In genomic region chr4:43442456-43443361, GRCm38 (mm10) we compare ENCODE assay signal across 8 mouse cellular contexts. TPM values are rescaled to one million over a fixed set of nuclear protein-coding genes. Genes with fewer than 3 reads are reported as not detected.
DNase-seq lines count a peak whose midpoint lies in the region; ATAC-seq and TF ChIP-seq lines count a peak whose summit lies in the region.

No protein-coding gene starts in this region.

- peak; percentile 87 for DNase-seq in Muller cell, postnatal 12 days (ENCODE audit: inconsistent ontology term)
- DNase-seq in cerebellum, adult 2 months = peak; percentile 77 to 81
- peak; percentile 81 for DNase-seq in forebrain, postnatal 0 days
- DNase-seq in hindbrain, embryonic 14.5 days (ENCODE audit: low spot score) = peak; percentile 74
- DNase-seq in left cerebral cortex, adult 18-20 months (ENCODE audit: low spot score in 2 of 2) = peak; percentile 68 to 77
- peak; percentile 81 to 91 for DNase-seq in lung, postnatal 4 days
- peak; percentile 65 to 75 for DNase-seq in right cerebral cortex, adult 2 months (ENCODE audit: low spot score in 2 of 2)
- DNase-seq in urinary bladder, postnatal 36 days (ENCODE audit: low spot score in 2 of 2) = peak; percentile 70 to 76

- peak overlapping the region; percentile 86 for H3K4me3 ChIP-seq in cerebellum, adult 2 months (replicated peaks; ENCODE audit: insufficient read depth, low read depth, low read length)
- peak overlapping the region; percentile 88 for H3K4me3 ChIP-seq in forebrain, postnatal 0 days (ENCODE audit: low read depth, low read length)
- peak overlapping the region; percentile 97 for H3K4me3 ChIP-seq in hindbrain, embryonic 14.5 days (replicated peaks; ENCODE audit: low read length)

- H3K36me3 ChIP-seq in forebrain, postnatal 0 days (ENCODE audit: insufficient read depth) = peaks cover 23% of the 10 kb centered on the region
- peaks cover 29% of the 10 kb centered on the region for H3K36me3 ChIP-seq in hindbrain, embryonic 14.5 days (replicated peaks; ENCODE audit: control insufficient read depth, insufficient read depth)

- no peaks in the 10 kb centered on the region for H3K9me3 ChIP-seq in forebrain, postnatal 0 days (ENCODE audit: low read length)
- H3K9me3 ChIP-seq in hindbrain, embryonic 14.5 days (ENCODE audit: control insufficient read depth, low read length) = no peaks in the 10 kb centered on the region

- ATAC-seq in forebrain, postnatal 0 days = peak; percentile 72
- peak; percentile 74 for ATAC-seq in hindbrain, embryonic 14.5 days (ENCODE audit: low FRiP score)

- peak overlapping the region; percentile 85 for H3K27ac ChIP-seq in cerebellum, adult 2 months (ENCODE audit: insufficient read depth, low read length)
- peak overlapping the region; percentile 91 for H3K27ac ChIP-seq in forebrain, postnatal 0 days (ENCODE audit: low read depth, low read length)
- H3K27ac ChIP-seq in hindbrain, embryonic 14.5 days = peak overlapping the region; percentile 98

- H3K9ac ChIP-seq in forebrain, postnatal 0 days = peak overlapping the region; percentile 87
- peak overlapping the region; percentile 98 for H3K9ac ChIP-seq in hindbrain, embryonic 14.5 days

- H3K27me3 ChIP-seq in cerebellum, adult 2 months (ENCODE audit: control insufficient read depth, insufficient read depth, low read length) = no peaks in the 10 kb centered on the region
- no peaks in the 10 kb centered on the region for H3K27me3 ChIP-seq in forebrain, postnatal 0 days (ENCODE audit: insufficient read depth, low read length)
- no peaks in the 10 kb centered on the region for H3K27me3 ChIP-seq in hindbrain, embryonic 14.5 days (ENCODE audit: control insufficient read depth, insufficient read depth, low read length)

- no peak for TF ChIP-seq POLR2A in cerebellum, adult 2 months (IDR thresholded peaks at IDR 0.05; ENCODE audit: borderline replicate concordance, insufficient read depth, low read length)

- no peak for TF ChIP-seq CTCF in cerebellum, adult 2 months (IDR thresholded peaks at IDR 0.05; ENCODE audit: borderline replicate concordance, insufficient read depth, low read depth, low read length)
- no peak for TF ChIP-seq CTCF in forebrain, postnatal 0 days (IDR thresholded peaks at IDR 0.05; ENCODE audit: low read depth)

- H3K4me2 ChIP-seq in forebrain, postnatal 0 days (ENCODE audit: low read depth) = peak overlapping the region; percentile 82
- H3K4me2 ChIP-seq in hindbrain, embryonic 14.5 days (replicated peaks) = peak overlapping the region; percentile 96

- H3K4me1 ChIP-seq in cerebellum, adult 2 months (ENCODE audit: control insufficient read depth, insufficient read depth, low read length) = peaks cover 4% of the 10 kb centered on the region; the same call in 1 of the 2 replicates
- peaks cover 7% of the 10 kb centered on the region for H3K4me1 ChIP-seq in forebrain, postnatal 0 days (ENCODE audit: insufficient read depth)
- peaks cover 12% of the 10 kb centered on the region for H3K4me1 ChIP-seq in hindbrain, embryonic 14.5 days (replicated peaks; ENCODE audit: control insufficient read depth, insufficient read depth, low read length)

- WGBS in cerebellum, adult 2 months = under 1% methylated on average over 88 of the region's 88 CpGs
- WGBS in forebrain, postnatal 0 days = 1% methylated on average over 79 of the region's 88 CpGs
- under 1% methylated on average over 67 of the region's 88 CpGs for WGBS in hindbrain, embryonic 14.5 days

RNA-seq across cellular contexts. Expression of gene Tesk1, which starts 1.0 kb away (rescaled TPM):
- 51.2 and 56.3 TPM in 2 replicates for polyA plus RNA-seq in cerebellum, adult 2 months (2012; rRNA removed)
- 101 and 124 TPM in 2 replicates for total RNA-seq in forebrain, postnatal 0 days (2014; rRNA removed)
- polyA plus RNA-seq in forebrain, postnatal 0 days (2015; fragmentation: Nextera tagmentation; extraction: Ambion mirVana) = 14.8 and 15.4 TPM in 2 replicates
- 21.8 and 22.6 TPM in 2 replicates for polyA plus RNA-seq in hindbrain, embryonic 14.5 days (2014; fragmentation: Nextera tagmentation; extraction: Ambion mirVana)
- total RNA-seq in left cerebral cortex, adult 18-20 months (2021) = 10 to 100 TPM; 90.6 to 96.5 TPM

RNA-seq across cellular contexts. Expression of gene Cd72, which starts 11.7 kb away (rescaled TPM):
- 0.74 and 0.84 TPM in 2 replicates for polyA plus RNA-seq in cerebellum, adult 2 months (2012; rRNA removed)
- 0.19 TPM in 1 of 2 replicates, not detected in the other for total RNA-seq in forebrain, postnatal 0 days (2014; rRNA removed)
- polyA plus RNA-seq in forebrain, postnatal 0 days (2015; fragmentation: Nextera tagmentation; extraction: Ambion mirVana) = 3.2 and 4.6 TPM in 2 replicates
- 6.4 and 7.5 TPM in 2 replicates for polyA plus RNA-seq in hindbrain, embryonic 14.5 days (2014; fragmentation: Nextera tagmentation; extraction: Ambion mirVana)
- 1 to 10 TPM in 1 of 2 experiments, under 1 TPM in 1; 0.84 to 1.3 TPM for total RNA-seq in left cerebral cortex, adult 18-20 months (2021)

RNA-seq across cellular contexts. Expression of gene Fam166b, which starts 13.8 kb away (rescaled TPM):
- 0.87 and 2.0 TPM in 2 replicates for polyA plus RNA-seq in cerebellum, adult 2 months (2012; rRNA removed)
- 0.15 and 1.3 TPM in 2 replicates for total RNA-seq in forebrain, postnatal 0 days (2014; rRNA removed)
- 0.58 and 0.96 TPM in 2 replicates for polyA plus RNA-seq in forebrain, postnatal 0 days (2015; fragmentation: Nextera tagmentation; extraction: Ambion mirVana)
- polyA plus RNA-seq in hindbrain, embryonic 14.5 days (2014; fragmentation: Nextera tagmentation; extraction: Ambion mirVana) = 1.6 and 2.2 TPM in 2 replicates
- 1 to 10 TPM in 1 of 2 experiments, under 1 TPM in 1; 0.82 to 1.2 TPM for total RNA-seq in left cerebral cortex, adult 18-20 months (2021)

RNA-seq across cellular contexts. Expression of gene Sit1, which starts 40.8 kb away (rescaled TPM):
- polyA plus RNA-seq in cerebellum, adult 2 months (2012; rRNA removed) = not detected in 2 replicates
- not detected in 2 replicates for total RNA-seq in forebrain, postnatal 0 days (2014; rRNA removed)
- not detected in 2 replicates for polyA plus RNA-seq in forebrain, postnatal 0 days (2015; fragmentation: Nextera tagmentation; extraction: Ambion mirVana)
- not detected in 2 replicates for polyA plus RNA-seq in hindbrain, embryonic 14.5 days (2014; fragmentation: Nextera tagmentation; extraction: Ambion mirVana)
- not detected for total RNA-seq in left cerebral cortex, adult 18-20 months (2021)

RNA-seq across cellular contexts. Expression of gene Ccdc107, which starts 50.0 kb away (rescaled TPM):
- 133 and 137 TPM in 2 replicates for polyA plus RNA-seq in cerebellum, adult 2 months (2012; rRNA removed)
- total RNA-seq in forebrain, postnatal 0 days (2014; rRNA removed) = 57.3 and 86.2 TPM in 2 replicates
- polyA plus RNA-seq in forebrain, postnatal 0 days (2015; fragmentation: Nextera tagmentation; extraction: Ambion mirVana) = 92.2 and 103 TPM in 2 replicates
- polyA plus RNA-seq in hindbrain, embryonic 14.5 days (2014; fragmentation: Nextera tagmentation; extraction: Ambion mirVana) = 80.3 and 92.0 TPM in 2 replicates
- total RNA-seq in left cerebral cortex, adult 18-20 months (2021) = 10 to 100 TPM; 29.9 to 30.0 TPM

Comparison
In these comparisons a context has a peak if more than half of its experiments do, and no peak if none do; other contexts are left out.
1. Peak in every context shown above with its lines: DNase-seq, ATAC-seq, H3K4me3 ChIP-seq and H3K27ac ChIP-seq.